Mouse (Mus musculus) neural tube, embryonic 14.5 days (tissue): ENCODE data around the gene Fam118b. TPM values are rescaled to one million over a fixed set of nuclear protein-coding genes. Genes with fewer than 3 reads are reported as not detected.

Experiments used
- ATAC-seq: fragments of 200-750 bp; cut with Nextera tagmentation; 2 replicates; pipeline ENCODE4 v1.8.0; 2017; ENCODE audit warnings: low read depth, mild to moderate bottlenecking, moderate TSS enrichment, moderate library complexity
- H3K27ac ChIP-seq: fragments of 300-500 bp; sonication (generic); 2 replicates; pipeline ENCODE4 v1.5.1; 2014; ENCODE audit warnings: low read depth, mild to moderate bottlenecking, control low read depth, low read length, moderate library complexity, mixed read lengths
- H3K27me3 ChIP-seq: fragments of 300-500 bp; sonication (generic); 2 replicates; pipeline ENCODE4 v1.6.1; 2014; ENCODE audit warnings: low read length; ENCODE audit not compliant: control insufficient read depth, insufficient read depth
- H3K36me3 ChIP-seq: fragments of 300-500 bp; sonication (generic); 2 replicates; pipeline ENCODE4 v1.6.1; 2014; ENCODE audit warnings: low read length, mixed read lengths; ENCODE audit not compliant: control insufficient read depth, insufficient read depth
- H3K4me1 ChIP-seq: fragments of 300-500 bp; sonication (generic); 2 replicates; pipeline ENCODE4 v1.6.1; 2014; ENCODE audit warnings: low read length; ENCODE audit not compliant: control insufficient read depth, insufficient read depth
- H3K4me2 ChIP-seq: fragments of 300-500 bp; sonication (generic); 2 replicates; pipeline ENCODE4 v1.6.1; 2014; ENCODE audit warnings: mild to moderate bottlenecking, low read depth, low read length, control low read depth
- H3K4me3 ChIP-seq: fragments of 300-500 bp; sonication (generic); 2 replicates; pipeline ENCODE4 v1.5.1; 2014; ENCODE audit warnings: low read depth, low read length, control low read depth, mixed read lengths
- H3K9ac ChIP-seq: fragments of 300-500 bp; sonication (generic); replicated peaks from 2 replicates; pipeline ENCODE4 v1.6.1; 2014; ENCODE audit warnings: low read depth, mild to moderate bottlenecking, control low read depth, low read length, mixed read lengths
- H3K9me3 ChIP-seq: fragments of 300-500 bp; sonication (generic); 2 replicates; pipeline ENCODE4 v1.6.1; 2016; ENCODE audit warnings: low read length; ENCODE audit not compliant: control insufficient read depth
- WGBS: fragments of 180-500 bp; shearing (Covaris S2); extraction: QIAGEN DNeasy Blood & Tissue Kit; methylation state at CpG from one replicate; pipeline ENCODE4 v1.1.7; 2014; 5-methylcytosine and 5-hydroxymethylcytosine counted together
- polyA plus RNA-seq: library from polyadenylated mRNA; unstranded; fragments of >200 nt; fragmentation: Nextera tagmentation; extraction: Ambion mirVana; gene quantifications from 2 replicates; pipeline ENCODE4 v1.2.1, GENCODE M21; 2014

The Fam118b gene
- polyA plus RNA-seq, 1 experiment from 2014 or later = 55.1 TPM

- Histone ChIP-seq H3K27ac (no peak overlapping the region), H3K4me1 (peaks cover 10% of the 10 kb centered on the region), H3K9me3 (no peaks in the 10 kb centered on the region), H3K36me3 (no peaks in the 10 kb centered on the region; the same call in 1 of the 2 replicates), H3K4me2 (no peak overlapping the region), H3K27me3 (no peaks in the 10 kb centered on the region), H3K9ac (no peak overlapping the region), H3K4me3 (no peak overlapping the region)
- no peak for ATAC-seq
- WGBS = 92% methylated on average over 1 of the region's 1 CpGs
Observed at GRCm38 (mm10) chr9:35173331-35173730, 94.3 kb downstream of the Fam118b start.

DNA sequence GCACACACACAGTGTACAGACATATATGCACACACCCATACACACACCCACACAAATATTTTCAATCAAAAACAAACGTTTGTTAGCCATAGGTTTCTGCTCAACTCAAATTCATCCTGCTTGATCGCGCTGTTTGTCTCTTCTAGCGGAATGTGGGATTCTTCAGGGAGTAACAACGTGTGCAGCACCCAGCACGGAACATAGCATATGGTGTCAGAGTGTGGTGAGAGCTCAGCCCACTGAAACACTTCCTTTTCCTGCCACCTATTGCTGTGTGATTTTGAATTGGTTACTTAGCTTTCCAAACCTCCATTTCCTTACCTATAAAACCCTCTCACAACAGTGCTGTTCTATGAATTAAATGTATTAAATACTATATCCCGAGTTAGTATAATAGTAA, 97.5 kb downstream of the Fam118b start:
- WGBS = 94% methylated on average over 7 of the region's 7 CpGs

More for the DNA sequence above, 97.5 kb downstream of the Fam118b start:
- no peak overlapping the region for H3K4me2 ChIP-seq
- H3K4me3 ChIP-seq = no peak overlapping the region
- H3K4me1 ChIP-seq = peaks cover 10% of the 10 kb centered on the region
- H3K9me3 ChIP-seq = no peaks in the 10 kb centered on the region
- no peak for ATAC-seq
- H3K27me3 ChIP-seq = no peaks in the 10 kb centered on the region
- H3K27ac ChIP-seq = no peak overlapping the region
- no peak overlapping the region for H3K9ac ChIP-seq
- H3K36me3 ChIP-seq = no peaks in the 10 kb centered on the region; the same call in 1 of the 2 replicates

Other genes starting within 250 kb of the Fam118b start
- gene St3gal4, start 148.5 kb downstream of the Fam118b start, polyA plus RNA-seq = 8.9 and 10.6 TPM in 2 replicates
- gene Dcps, start 91.7 kb downstream of the Fam118b start, polyA plus RNA-seq = 61.8 and 66.1 TPM in 2 replicates
- 64.9 and 71.4 TPM in 2 replicates for gene Srpr, start 67.6 kb downstream of the Fam118b start, polyA plus RNA-seq
- 3.8 and 5.1 TPM in 2 replicates for gene Tirap, start 67.5 kb downstream of the Fam118b start, polyA plus RNA-seq
- gene Foxred1, start 56.8 kb downstream of the Fam118b start, polyA plus RNA-seq = 39.3 and 44.2 TPM in 2 replicates
- gene Rpusd4, start 60 bp upstream of the Fam118b start, polyA plus RNA-seq = 15.8 and 19.0 TPM in 2 replicates
- gene Cdon, start 153.3 kb upstream of the Fam118b start, polyA plus RNA-seq = 3.4 and 4.6 TPM in 2 replicates